8 mouse cellular contexts compared by ENCODE assay signal in the genomic region with DNA sequence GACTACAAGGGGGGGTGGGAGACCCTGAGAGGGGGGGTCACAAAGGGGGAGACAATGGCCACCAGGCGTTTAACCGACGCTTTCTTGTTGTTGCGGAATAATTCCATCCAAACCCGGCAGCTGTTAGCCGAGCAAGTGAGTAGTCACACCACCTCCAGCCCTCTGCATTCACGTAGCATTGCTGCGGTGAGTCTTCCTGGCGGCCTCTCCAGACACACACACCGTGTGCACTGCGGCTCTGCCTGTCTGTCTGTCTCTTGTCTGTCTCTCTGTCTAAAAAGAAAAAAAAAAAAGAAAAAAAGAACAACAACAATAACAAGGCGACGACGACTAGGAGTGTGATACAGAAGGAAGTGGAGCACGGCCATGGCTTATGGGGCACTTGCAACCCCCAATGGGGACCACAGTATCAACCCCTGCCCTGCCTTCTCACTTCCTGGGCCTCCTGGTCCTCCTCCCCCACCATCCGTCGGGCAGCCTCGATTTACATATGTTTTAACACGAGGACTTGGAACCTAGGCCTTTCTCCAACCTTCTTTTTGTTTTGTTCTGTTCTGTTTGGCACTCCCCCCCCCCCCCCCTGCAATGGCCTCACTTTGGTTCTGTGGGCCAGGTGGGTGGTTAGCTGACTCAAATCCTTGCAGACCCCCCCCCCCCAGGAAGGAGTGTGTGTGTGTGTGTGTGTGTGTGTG. TPM values are rescaled to one million over a fixed set of nuclear protein-coding genes. Genes with fewer than 3 reads are reported as not detected.
DNase-seq lines count a peak whose midpoint lies in the region; TF ChIP-seq lines count a peak whose summit lies in the region.

No protein-coding gene starts in this region.

- H3K27me3 ChIP-seq in heart, adult 2 months (ENCODE audit: control insufficient read depth, insufficient read depth, low read length), result no peaks in the 10 kb centered on the region
- H3K27me3 ChIP-seq in erythroblast, embryonic 14.5 days (ENCODE audit: control insufficient read depth), result peaks cover 21% of the 10 kb centered on the region

- peak in 1 of 2 experiments; percentile 25 for DNase-seq in heart, adult 2 months
- no peak for DNase-seq in heart, adult 9 months (ENCODE audit: low spot score in 2 of 2)
- DNase-seq in kidney, adult 18-20 months, result peak; percentile 19
- DNase-seq in lung, postnatal 14 days, result peak; percentile 5
- DNase-seq in retina, postnatal 1 day, result peak; percentile 37
- no peak for DNase-seq in ovary, postnatal 10 days (ENCODE audit: low spot score)

- H3K4me1 ChIP-seq in heart, adult 2 months (ENCODE audit: control insufficient read depth, insufficient read depth, low read length), result peaks cover 1% of the 10 kb centered on the region; the same call in 1 of the 2 replicates
- no peaks in the 10 kb centered on the region for H3K4me1 ChIP-seq in bone marrow, adult 2 months (ENCODE audit: control insufficient read depth, insufficient read depth, low read length)
- H3K4me1 ChIP-seq in erythroblast, embryonic 14.5 days (ENCODE audit: control insufficient read depth), result peaks cover 36% of the 10 kb centered on the region

- peak overlapping the region; percentile 95 for H3K9ac ChIP-seq in heart, adult 2 months (ENCODE audit: low read depth, low read length)

- TF ChIP-seq CTCF in heart, adult 2 months (IDR thresholded peaks at IDR 0.05), result no peak
- no peak for TF ChIP-seq CTCF in bone marrow, adult 2 months (IDR thresholded peaks at IDR 0.05; ENCODE audit: control insufficient read depth, insufficient read depth, low read length)

- H3K36me3 ChIP-seq in heart, adult 2 months (ENCODE audit: control insufficient read depth, insufficient read depth, low read length), result no peaks in the 10 kb centered on the region
- no peaks in the 10 kb centered on the region; the same call in 1 of the 2 replicates for H3K36me3 ChIP-seq in erythroblast, embryonic 14.5 days (ENCODE audit: control insufficient read depth)

- no peaks in the 10 kb centered on the region for H3K9me3 ChIP-seq in erythroblast, embryonic 14.5 days (ENCODE audit: control insufficient read depth, low read length)

- intact Hi-C loops in heart, adult 2 months (cut with DNase I), result loop anchor here (5.0 to 10.0 kb wide), 2 partner anchors 220 to 398 kb away; partner anchors contain the start of gene Prelid3b

- H3K79me2 ChIP-seq in heart, adult 2 months (replicated peaks; ENCODE audit: control insufficient read depth, insufficient read depth, low read length), result 0 out of 2 replicates have a peak, but pooled peaks cover 1% of the 10 kb centered on the region

- H3K27ac ChIP-seq in heart, adult 2 months, result 0 out of 2 replicates have a peak overlapping the region, but pooled peaks have one; percentile 11
- H3K27ac ChIP-seq in bone marrow, adult 2 months (ENCODE audit: control insufficient read depth, insufficient read depth, low read depth, low read length, poor library complexity), result peak overlapping the region; percentile 63

- no peak for TF ChIP-seq EP300 in heart, adult 2 months (IDR thresholded peaks at IDR 0.05; ENCODE audit: insufficient read depth, low read depth, low read length)

- TF ChIP-seq POLR2A in heart, adult 2 months (IDR thresholded peaks at IDR 0.05; ENCODE audit: insufficient read depth, low read depth, low read length), result no peak
- peak; percentile 26; the same call in 1 of the 2 replicates for TF ChIP-seq POLR2A in bone marrow, adult 2 months (IDR thresholded peaks at IDR 0.05; ENCODE audit: borderline replicate concordance, control insufficient read depth, low read depth, low read length)

- peak overlapping the region; percentile 98 for H3K4me3 ChIP-seq in heart, adult 2 months
- peak overlapping the region; percentile 85 for H3K4me3 ChIP-seq in bone marrow, adult 2 months (replicated peaks; ENCODE audit: control insufficient read depth, low read depth, low read length)
- H3K4me3 ChIP-seq in erythroblast, embryonic 14.5 days (replicated peaks), result peak overlapping the region; percentile 93

- 1% methylated on average over 19 of the region's 19 CpGs for WGBS in heart, adult 2 months
- WGBS in bone marrow, adult 2 months, result under 1% methylated on average over 19 of the region's 19 CpGs

RNA-seq across cellular contexts. Expression of gene Stx16, which starts 1.0 kb away (rescaled TPM):
- total RNA-seq in heart, adult 2 months (2021), result 10 to 100 TPM; 17.1 to 19.8 TPM
- 20.3 and 23.3 TPM in 2 replicates for polyA plus RNA-seq in heart, adult 2 months (2012; rRNA removed)
- 20.2 and 45.9 TPM in 2 replicates for polyA plus RNA-seq in bone marrow, adult 2 months (2011; ENCODE audit: insufficient read depth, insufficient read length, low replicate concordance, missing spikeins)
- 0.88 and 1.2 TPM in 2 replicates for polyA plus RNA-seq in erythroblast, embryonic 14.5 days (2012)

RNA-seq across cellular contexts. Expression of gene Npepl1, which starts 33.0 kb away (rescaled TPM):
- total RNA-seq in heart, adult 2 months (2021), result 10 to 100 TPM; 63.1 to 73.9 TPM
- 79.6 and 104 TPM in 2 replicates for polyA plus RNA-seq in heart, adult 2 months (2012; rRNA removed)
- 25.1 and 33.1 TPM in 2 replicates for polyA plus RNA-seq in bone marrow, adult 2 months (2011; ENCODE audit: insufficient read depth, insufficient read length, low replicate concordance, missing spikeins)
- polyA plus RNA-seq in erythroblast, embryonic 14.5 days (2012), result 2.3 and 2.5 TPM in 2 replicates

Comparison
In these comparisons a context has a peak if more than half of its experiments do, and no peak if none do; other contexts are left out.
1. DNase-seq: peak in kidney, adult 18-20 months (single experiment), lung, postnatal 14 days (single experiment) and retina, postnatal 1 day (single experiment); none in heart, adult 9 months (0 of 2) and ovary, postnatal 10 days (single experiment).
2. Peak in every context shown above with its lines, with median percentiles within 50 percentile points of each other: H3K4me3 ChIP-seq.